Mouse (Mus musculus) cortical plate, adult 2 months (tissue): ENCODE results near the gene Appbp2.

Source experiments
- CTCF ChIP-seq: fragments of 200-500 bp; IDR thresholded peaks from 2 replicates; pipeline ENCODE4 v1.5.1; 2011; ENCODE audit warnings: mild to moderate bottlenecking, control low read depth, low read length; ENCODE audit not compliant: insufficient read depth; ENCODE audit errors: extremely low read depth
- POLR2A ChIP-seq: fragments of 200-500 bp; IDR thresholded peaks from 2 replicates; pipeline ENCODE4 v1.6.1; 2011; ENCODE audit warnings: mild to moderate bottlenecking, low read length, control low read depth; ENCODE audit not compliant: insufficient read depth; ENCODE audit errors: extremely low read depth

GRCm38 (mm10) chr11:85170058-85170740, 64.7 kb downstream of the Appbp2 start, which contains the start of gene 1700125H20Rik:
- TF ChIP-seq POLR2A, result no peak
- TF ChIP-seq CTCF, result peak; percentile 80
